ENCODE assay signal across 7 mouse cellular contexts in the genomic region with DNA sequence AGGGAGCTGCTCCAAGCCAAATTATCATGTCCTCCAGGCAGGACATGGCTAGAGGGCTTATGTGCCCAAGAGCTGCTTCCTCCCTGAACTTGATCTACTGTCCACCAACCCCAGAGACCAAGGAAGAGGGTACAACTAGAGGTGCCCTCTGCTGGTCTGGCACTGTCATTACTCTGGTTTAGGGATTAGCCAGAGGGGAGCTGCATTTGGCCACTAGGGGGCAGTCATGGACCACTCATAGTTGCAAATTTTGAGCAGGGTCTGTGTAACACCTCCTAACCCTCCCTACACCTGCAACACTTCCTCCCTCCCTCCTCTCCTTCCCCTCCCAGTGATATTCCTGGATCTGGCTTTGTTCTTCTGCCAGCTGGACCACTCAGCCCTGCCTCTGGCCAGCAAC. TPM values are rescaled to one million over a fixed set of nuclear protein-coding genes. Genes with fewer than 3 reads are reported as not detected.
DNase-seq lines count a peak whose midpoint lies in the region; ATAC-seq and TF ChIP-seq lines count a peak whose summit lies in the region.

No protein-coding gene starts in this region.

- no peak overlapping the region for H3K27ac ChIP-seq in intestine, postnatal 0 days (ENCODE audit: low read depth, low read length)
- no peak overlapping the region for H3K27ac ChIP-seq in limb, embryonic 10.5 days
- no peak overlapping the region for H3K27ac ChIP-seq in midbrain, embryonic 15.5 days

- H3K4me1 ChIP-seq in intestine, postnatal 0 days (replicated peaks; ENCODE audit: control insufficient read depth, insufficient read depth, low read length), result no peaks in the 10 kb centered on the region; the same call in 1 of the 2 replicates
- H3K4me1 ChIP-seq in limb, embryonic 10.5 days, result peaks cover 22% of the 10 kb centered on the region
- peaks cover 19% of the 10 kb centered on the region for H3K4me1 ChIP-seq in midbrain, embryonic 15.5 days

- no peak overlapping the region for H3K4me3 ChIP-seq in intestine, postnatal 0 days (ENCODE audit: low read depth, low read length)
- H3K4me3 ChIP-seq in limb, embryonic 10.5 days, result no peak overlapping the region
- H3K4me3 ChIP-seq in midbrain, embryonic 15.5 days, result no peak overlapping the region

- peak; percentile 82 to 95 for DNase-seq in adrenal gland, adult (ENCODE audit: inconsistent age in 2 of 2, low spot score in 1 of 2)
- DNase-seq in gastrocnemius, postnatal 14 days, result peak; percentile 84
- DNase-seq in limb, embryonic 10.5 days (ENCODE audit: low spot score), result peak; percentile 92
- DNase-seq in spleen, adult 18-20 months, result peak; percentile 64 to 83

- intact Hi-C loops in gastrocnemius, postnatal 14 days (cut with DNase I; ENCODE audit: low total_unique reads), result no loop called here

- H3K36me3 ChIP-seq in intestine, postnatal 0 days (ENCODE audit: control insufficient read depth, insufficient read depth), result peaks cover 47% of the 10 kb centered on the region
- peaks cover 3% of the 10 kb centered on the region; the same call in 1 of the 2 replicates for H3K36me3 ChIP-seq in limb, embryonic 10.5 days
- H3K36me3 ChIP-seq in midbrain, embryonic 15.5 days (replicated peaks), result no peaks in the 10 kb centered on the region

- no peak overlapping the region for H3K4me2 ChIP-seq in intestine, postnatal 0 days (replicated peaks; ENCODE audit: low read depth)
- no peak overlapping the region for H3K4me2 ChIP-seq in midbrain, embryonic 15.5 days

- peak; percentile 99 for TF ChIP-seq CTCF in intestine, postnatal 0 days (IDR thresholded peaks at IDR 0.05; ENCODE audit: low read depth)

- ATAC-seq in common myeloid progenitor, adult 5-6 weeks (replicated peaks; ENCODE audit: low read depth, poor library complexity, severe bottlenecking), result peak; percentile 77
- ATAC-seq in intestine, postnatal 0 days, result no peak
- ATAC-seq in midbrain, embryonic 15.5 days (replicated peaks), result peak; percentile 37; the same call in 1 of the 2 replicates

- H3K27me3 ChIP-seq in intestine, postnatal 0 days (replicated peaks; ENCODE audit: control insufficient read depth, insufficient read depth, low read length), result no peaks in the 10 kb centered on the region
- H3K27me3 ChIP-seq in limb, embryonic 10.5 days (ENCODE audit: low read depth, poor library complexity, severe bottlenecking), result peaks cover 12% of the 10 kb centered on the region
- no peaks in the 10 kb centered on the region for H3K27me3 ChIP-seq in midbrain, embryonic 15.5 days (replicated peaks)

- H3K9ac ChIP-seq in intestine, postnatal 0 days (ENCODE audit: low read depth, low read length), result no peak overlapping the region
- H3K9ac ChIP-seq in midbrain, embryonic 15.5 days, result no peak overlapping the region

- no peaks in the 10 kb centered on the region for H3K9me3 ChIP-seq in intestine, postnatal 0 days (ENCODE audit: control insufficient read depth)
- no peaks in the 10 kb centered on the region for H3K9me3 ChIP-seq in limb, embryonic 10.5 days (replicated peaks)
- H3K9me3 ChIP-seq in midbrain, embryonic 15.5 days, result no peaks in the 10 kb centered on the region

RNA-seq across cellular contexts. Expression of a gene that starts 2.1 kb away (rescaled TPM):
- total RNA-seq in common myeloid progenitor, adult 5-6 weeks (2017), result 6.5 TPM in 1 of 2 replicates, not detected in the other
- 1 to 10 TPM; 2.3 to 6.4 TPM for total RNA-seq in gastrocnemius, postnatal 14 days (2021)
- not detected in 2 replicates for polyA plus RNA-seq in intestine, postnatal 0 days (2015; fragmentation: Nextera tagmentation; extraction: Ambion mirVana)
- 0.06 TPM in 1 of 2 replicates, not detected in the other for polyA plus RNA-seq in limb, embryonic 10.5 days (2016; fragmentation: Nextera tagmentation; extraction: Ambion mirVana)
- not detected in 2 replicates for polyA plus RNA-seq in midbrain, embryonic 15.5 days (2015; fragmentation: Nextera tagmentation; extraction: Ambion mirVana)

RNA-seq across cellular contexts. Expression of a gene that starts 8.7 kb away (rescaled TPM):
- total RNA-seq in common myeloid progenitor, adult 5-6 weeks (2017), result 1.7 and 7.0 TPM in 2 replicates
- total RNA-seq in gastrocnemius, postnatal 14 days (2021), result 10 to 100 TPM; 35.1 to 37.3 TPM
- polyA plus RNA-seq in intestine, postnatal 0 days (2015; fragmentation: Nextera tagmentation; extraction: Ambion mirVana), result 11.1 and 11.2 TPM in 2 replicates
- polyA plus RNA-seq in limb, embryonic 10.5 days (2016; fragmentation: Nextera tagmentation; extraction: Ambion mirVana), result 9.2 and 9.3 TPM in 2 replicates
- polyA plus RNA-seq in midbrain, embryonic 15.5 days (2015; fragmentation: Nextera tagmentation; extraction: Ambion mirVana), result 31.4 and 32.2 TPM in 2 replicates
